Mouse (Mus musculus) telencephalon, adult 2 months (tissue): ENCODE results near the gene Tmem106a.

Experiments
- DNase-seq: peaks from one replicate; pipeline ENCODE4 v3.0.0-alpha.2; 2011; ENCODE audit warnings: low read depth, low spot score

The Tmem106a gene

DNA sequence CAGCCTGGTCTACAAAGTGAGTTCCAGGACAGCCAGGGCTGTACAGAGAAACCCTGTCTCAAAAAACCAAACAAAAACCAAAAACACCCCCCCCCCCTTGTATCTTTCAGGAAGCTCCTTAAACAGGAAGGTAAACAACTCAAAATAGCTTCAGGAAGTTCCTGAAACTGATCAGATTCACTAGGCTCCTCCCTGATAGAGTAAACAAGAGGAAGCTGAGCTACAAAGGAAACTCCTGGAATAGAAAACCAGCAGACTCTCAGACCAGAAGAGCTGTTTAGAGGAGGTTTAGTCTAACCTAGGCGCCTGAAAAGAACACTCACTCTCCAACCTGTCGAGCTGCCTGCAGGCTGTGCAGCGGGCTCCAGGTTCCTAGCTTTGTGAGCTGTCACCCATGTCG, 57.7 kb downstream of the Tmem106a start:
- no peak for DNase-seq

GRCm38 (mm10) chr11:101640857-101641709, 59.0 kb downstream of the Tmem106a start:
- DNase-seq = peak; percentile 50
